Mouse (Mus musculus) liver, embryonic 12.5 days (tissue): ENCODE measurements around the gene Fasl. TPM values are rescaled to one million over a fixed set of nuclear protein-coding genes. Genes with fewer than 3 reads are reported as not detected.

Source experiments
- ATAC-seq: fragments of 200-750 bp; cut with Nextera tagmentation; 2 replicates; pipeline ENCODE4 v1.8.0; 2017; ENCODE audit warnings: moderate number of reproducible peaks, mild to moderate bottlenecking, moderate library complexity
- H3K27ac ChIP-seq: fragments of 300-500 bp; sonication (generic); 2 replicates; pipeline ENCODE4 v1.5.1; 2016; ENCODE audit warnings: mild to moderate bottlenecking
- H3K27me3 ChIP-seq: fragments of 300-500 bp; sonication (generic); replicated peaks from 2 replicates; pipeline ENCODE4 v1.6.1; 2016; ENCODE audit warnings: mild to moderate bottlenecking, moderate library complexity
- H3K36me3 ChIP-seq: fragments of 300-500 bp; sonication (generic); 2 replicates; pipeline ENCODE4 v1.6.1; 2016; ENCODE audit warnings: mild to moderate bottlenecking, moderate library complexity
- H3K4me1 ChIP-seq: fragments of 300-500 bp; sonication (generic); 2 replicates; pipeline ENCODE4 v1.6.1; 2016
- H3K4me2 ChIP-seq: fragments of 300-500 bp; sonication (generic); 2 replicates; pipeline ENCODE4 v1.6.1; 2016; ENCODE audit warnings: mild to moderate bottlenecking, moderate library complexity
- H3K4me3 ChIP-seq: fragments of 300-500 bp; sonication (generic); 2 replicates; pipeline ENCODE4 v1.5.1; 2016; ENCODE audit warnings: mild to moderate bottlenecking, moderate library complexity
- H3K9ac ChIP-seq: fragments of 300-500 bp; sonication (generic); 2 replicates; pipeline ENCODE4 v1.6.1; 2016; ENCODE audit warnings: mild to moderate bottlenecking, moderate library complexity
- H3K9me3 ChIP-seq: fragments of 300-500 bp; sonication (generic); replicated peaks from 2 replicates; pipeline ENCODE4 v1.6.1; 2016; ENCODE audit warnings: mild to moderate bottlenecking, moderate library complexity
- WGBS: fragments of 180-500 bp; shearing (Covaris S2); methylation state at CpG from one replicate; pipeline ENCODE4 v1.1.7; 2016; ENCODE audit not compliant: insufficient replicate concordance; 5-methylcytosine and 5-hydroxymethylcytosine counted together
- polyA plus RNA-seq: library from polyadenylated mRNA; unstranded; fragments of >200 nt; fragmentation: Nextera tagmentation; extraction: Ambion mirVana; gene quantifications from 2 replicates; pipeline ENCODE4 v1.2.1, GENCODE M21; 2016

Gene Fasl
- polyA plus RNA-seq, 1 experiment from 2014 or later, result not detected

GRCm38 (mm10) chr1:161791854-161792686 is 3.8 kb upstream of the Fasl start:
- Histone ChIP-seq H3K4me2 (peak overlapping the region; percentile 66), H3K4me3 (peak overlapping the region; percentile 31)

GRCm38 (mm10) chr1:161782725-161783124 is 5.6 kb downstream of the Fasl start:
- 60% methylated on average over 2 of the region's 2 CpGs for whole genome bisulfite sequencing

More at GRCm38 (mm10) chr1:161791854-161792686, 3.8 kb upstream of the Fasl start:
- no peaks in the 10 kb centered on the region for H3K36me3 ChIP-seq
- peak overlapping the region; percentile 95 for H3K27ac ChIP-seq
- peaks cover 65% of the 10 kb centered on the region for H3K4me1 ChIP-seq
- peak; percentile 90 for ATAC-seq
- H3K9me3 ChIP-seq, result no peaks in the 10 kb centered on the region
- H3K9ac ChIP-seq, result peak overlapping the region; percentile 40
- H3K27me3 ChIP-seq, result no peaks in the 10 kb centered on the region
- 47% methylated on average over 8 of the region's 8 CpGs for WGBS

GRCm38 (mm10) chr1:161781594-161781993 is 6.7 kb downstream of the Fasl start:
- Histone ChIP-seq H3K9me3 (no peaks in the 10 kb centered on the region), H3K9ac (no peak overlapping the region), H3K4me1 (no peaks in the 10 kb centered on the region), H3K4me3 (no peak overlapping the region), H3K36me3 (no peaks in the 10 kb centered on the region), H3K27ac (no peak overlapping the region), H3K27me3 (peaks cover 3% of the 10 kb centered on the region; the same call in 1 of the 2 replicates), H3K4me2 (no peak overlapping the region)
- ATAC-seq, result no peak
- 65% methylated on average over 5 of the region's 5 CpGs for whole genome bisulfite sequencing

More at GRCm38 (mm10) chr1:161782725-161783124, 5.6 kb downstream of the Fasl start:
- no peaks in the 10 kb centered on the region for H3K4me1 ChIP-seq
- no peaks in the 10 kb centered on the region for H3K36me3 ChIP-seq
- no peak overlapping the region for H3K4me3 ChIP-seq
- H3K27ac ChIP-seq, result no peak overlapping the region
- no peak overlapping the region for H3K4me2 ChIP-seq
- no peaks in the 10 kb centered on the region for H3K9me3 ChIP-seq
- H3K27me3 ChIP-seq, result 0 out of 2 replicates have a peak, but pooled peaks cover 3% of the 10 kb centered on the region
- no peak overlapping the region for H3K9ac ChIP-seq
- no peak for ATAC-seq

- Histone ChIP-seq H3K4me3 (no peak overlapping the region), H3K36me3 (no peaks in the 10 kb centered on the region), H3K27me3 (peaks cover 3% of the 10 kb centered on the region; the same call in 1 of the 2 replicates), H3K9me3 (no peaks in the 10 kb centered on the region), H3K4me2 (no peak overlapping the region), H3K9ac (no peak overlapping the region), H3K27ac (no peak overlapping the region), H3K4me1 (no peaks in the 10 kb centered on the region)
- ATAC-seq, result no peak
These were observed 9.2 kb downstream of the Fasl start for GRCm38 (mm10) chr1:161779057-161779456.

GRCm38 (mm10) chr1:161775151-161775550 is 13.1 kb downstream of the Fasl start:
- no peak overlapping the region for H3K4me3 ChIP-seq
- peaks cover 18% of the 10 kb centered on the region for H3K4me1 ChIP-seq
- no peaks in the 10 kb centered on the region for H3K9me3 ChIP-seq
- no peak for ATAC-seq
- H3K9ac ChIP-seq, result no peak overlapping the region
- no peak overlapping the region for H3K4me2 ChIP-seq
- 70% methylated on average over 6 of the region's 6 CpGs for WGBS
- H3K27me3 ChIP-seq, result no peaks in the 10 kb centered on the region; the same call in 1 of the 2 replicates
- no peaks in the 10 kb centered on the region for H3K36me3 ChIP-seq
- H3K27ac ChIP-seq, result no peak overlapping the region

GRCm38 (mm10) chr1:161771293-161771692 is 17.0 kb downstream of the Fasl start:
- Histone ChIP-seq H3K36me3 (no peaks in the 10 kb centered on the region), H3K27ac (no peak overlapping the region), H3K27me3 (no peaks in the 10 kb centered on the region; the same call in 1 of the 2 replicates), H3K4me3 (no peak overlapping the region), H3K9me3 (no peaks in the 10 kb centered on the region), H3K4me2 (no peak overlapping the region), H3K4me1 (peaks cover 48% of the 10 kb centered on the region), H3K9ac (no peak overlapping the region)
- WGBS, result 12% methylated on average over 2 of the region's 2 CpGs
- ATAC-seq, result peak; percentile 82; the same call in 1 of the 2 replicates

GRCm38 (mm10) chr1:161769329-161769728 is 19.0 kb downstream of the Fasl start:
- Histone ChIP-seq H3K4me3 (no peak overlapping the region), H3K9me3 (no peaks in the 10 kb centered on the region), H3K36me3 (no peaks in the 10 kb centered on the region), H3K9ac (no peak overlapping the region), H3K4me2 (no peak overlapping the region), H3K27ac (no peak overlapping the region), H3K27me3 (peaks cover 3% of the 10 kb centered on the region; the same call in 1 of the 2 replicates), H3K4me1 (peaks cover 53% of the 10 kb centered on the region)
- ATAC-seq, result no peak
- 62% methylated on average over 1 of the region's 1 CpGs for WGBS

- Histone ChIP-seq H3K9me3 (no peaks in the 10 kb centered on the region), H3K4me2 (peak overlapping the region; percentile 67), H3K27me3 (peaks cover 3% of the 10 kb centered on the region; the same call in 1 of the 2 replicates), H3K4me3 (peak overlapping the region; percentile 42), H3K9ac (0 out of 2 replicates have a peak overlapping the region, but pooled peaks have one; percentile 29), H3K36me3 (no peaks in the 10 kb centered on the region), H3K4me1 (peaks cover 53% of the 10 kb centered on the region), H3K27ac (0 out of 2 replicates have a peak overlapping the region, but pooled peaks have one; percentile 42)
- WGBS, result 8% methylated on average over 12 of the region's 12 CpGs
- peak; percentile 57 for ATAC-seq
These were observed 21.2 kb downstream of the Fasl start for GRCm38 (mm10) chr1:161767101-161767524.

- Histone ChIP-seq H3K27me3 (peaks cover 3% of the 10 kb centered on the region; the same call in 1 of the 2 replicates), H3K27ac (0 out of 2 replicates have a peak overlapping the region, but pooled peaks have one; percentile 42), H3K9ac (no peak overlapping the region), H3K36me3 (no peaks in the 10 kb centered on the region), H3K4me3 (peak overlapping the region; percentile 42), H3K9me3 (no peaks in the 10 kb centered on the region), H3K4me2 (peak overlapping the region; percentile 67), H3K4me1 (peaks cover 49% of the 10 kb centered on the region)
- 18% methylated on average over 5 of the region's 5 CpGs for WGBS
- peak; percentile 82 for ATAC-seq
These were observed 21.6 kb downstream of the Fasl start for GRCm38 (mm10) chr1:161766656-161767055.

- Histone ChIP-seq H3K4me1 (peaks cover 42% of the 10 kb centered on the region), H3K4me2 (no peak overlapping the region), H3K27ac (no peak overlapping the region), H3K4me3 (no peak overlapping the region), H3K27me3 (peaks cover 3% of the 10 kb centered on the region; the same call in 1 of the 2 replicates), H3K9me3 (no peaks in the 10 kb centered on the region), H3K9ac (no peak overlapping the region), H3K36me3 (no peaks in the 10 kb centered on the region)
- 50% methylated on average over 5 of the region's 5 CpGs for WGBS
- no peak for ATAC-seq
These were observed 22.4 kb downstream of the Fasl start for GRCm38 (mm10) chr1:161765932-161766331.

- Histone ChIP-seq H3K4me3 (no peak overlapping the region), H3K27ac (no peak overlapping the region), H3K4me1 (peaks cover 33% of the 10 kb centered on the region), H3K4me2 (no peak overlapping the region), H3K36me3 (no peaks in the 10 kb centered on the region), H3K9me3 (no peaks in the 10 kb centered on the region), H3K9ac (no peak overlapping the region), H3K27me3 (peaks cover 3% of the 10 kb centered on the region; the same call in 1 of the 2 replicates)
- WGBS, result 90% methylated on average over 1 of the region's 1 CpGs
- no peak for ATAC-seq
These were observed 23.3 kb downstream of the Fasl start for GRCm38 (mm10) chr1:161764964-161765363.

- Histone ChIP-seq H3K9ac (no peak overlapping the region), H3K9me3 (no peaks in the 10 kb centered on the region), H3K4me3 (no peak overlapping the region), H3K36me3 (no peaks in the 10 kb centered on the region), H3K27me3 (0 out of 2 replicates have a peak, but pooled peaks cover 3% of the 10 kb centered on the region), H3K4me1 (peaks cover 12% of the 10 kb centered on the region), H3K4me2 (no peak overlapping the region), H3K27ac (no peak overlapping the region)
- ATAC-seq, result no peak
- 39% methylated on average over 4 of the region's 4 CpGs for WGBS
These were observed 26.7 kb downstream of the Fasl start for GRCm38 (mm10) chr1:161761556-161761955.
